Mouse (Mus musculus) midbrain, embryonic 14.5 days (tissue): Measurements from ENCODE around the gene Chka. TPM values are rescaled to one million over a fixed set of nuclear protein-coding genes. Genes with fewer than 3 reads are reported as not detected.

ENCODE experiments used
- ATAC-seq: fragments of 200-750 bp; cut with Nextera tagmentation; 2 replicates; pipeline ENCODE4 v1.8.0; 2017; ENCODE audit warnings: moderate number of reproducible peaks, moderate library complexity; ENCODE audit not compliant: low FRiP score, low TSS enrichment
- DNase-seq: peaks from one replicate; pipeline ENCODE4 v3.0.0-alpha.2; 2015
- H3K27ac ChIP-seq: fragments of 300-500 bp; sonication (generic); replicated peaks from 2 replicates; pipeline ENCODE4 v1.5.1; 2014; ENCODE audit warnings: mild to moderate bottlenecking, low read depth, low read length, moderate library complexity
- H3K27me3 ChIP-seq: fragments of 300-500 bp; sonication (generic); 2 replicates; pipeline ENCODE4 v1.6.1; 2014; ENCODE audit warnings: low read length, control low read depth, mixed read lengths; ENCODE audit not compliant: control insufficient read depth, insufficient read depth
- H3K36me3 ChIP-seq: fragments of 300-500 bp; sonication (generic); 2 replicates; pipeline ENCODE4 v1.6.1; 2014; ENCODE audit warnings: low read length, control low read depth; ENCODE audit not compliant: control insufficient read depth, insufficient read depth
- H3K4me1 ChIP-seq: fragments of 300-500 bp; sonication (generic); 2 replicates; pipeline ENCODE4 v1.6.1; 2014; ENCODE audit warnings: mild to moderate bottlenecking, antibody characterized with exemption, low read length, control low read depth; ENCODE audit not compliant: control insufficient read depth, insufficient read depth
- H3K4me2 ChIP-seq: fragments of 300-500 bp; sonication (generic); 2 replicates; pipeline ENCODE4 v1.6.1; 2014; ENCODE audit warnings: mild to moderate bottlenecking, low read length, moderate library complexity
- H3K4me3 ChIP-seq: fragments of 300-500 bp; sonication (generic); replicated peaks from 2 replicates; pipeline ENCODE4 v1.5.1; 2014; ENCODE audit warnings: low read depth, low read length
- H3K9ac ChIP-seq: fragments of 300-500 bp; sonication (generic); replicated peaks from 2 replicates; pipeline ENCODE4 v1.6.1; 2014; ENCODE audit warnings: mild to moderate bottlenecking, low read length, moderate library complexity
- H3K9me3 ChIP-seq: fragments of 300-500 bp; sonication (generic); 2 replicates; pipeline ENCODE4 v1.6.1; 2016; ENCODE audit warnings: low read length, control low read depth, mixed read lengths; ENCODE audit not compliant: control insufficient read depth
- WGBS: fragments of 180-500 bp; shearing (Covaris S2); extraction: QIAGEN DNeasy Blood & Tissue Kit; methylation state at CpG from one replicate; pipeline ENCODE4 v1.1.7; 2014; 5-methylcytosine and 5-hydroxymethylcytosine counted together
- polyA plus RNA-seq: library from polyadenylated mRNA; unstranded; fragments of >200 nt; fragmentation: Nextera tagmentation; extraction: Ambion mirVana; gene quantifications from 2 replicates; pipeline ENCODE4 v1.2.1, GENCODE M21; 2014

Chka gene
- polyA plus RNA-seq, 1 experiment from 2014 or later, result 51.8 TPM

- H3K4me2 ChIP-seq, result no peak overlapping the region
- H3K27ac ChIP-seq, result no peak overlapping the region
- no peaks in the 10 kb centered on the region for H3K9me3 ChIP-seq
- no peaks in the 10 kb centered on the region for H3K36me3 ChIP-seq
- no peak overlapping the region for H3K4me3 ChIP-seq
- ATAC-seq (no peak), DNase-seq (no peak)
- H3K9ac ChIP-seq, result no peak overlapping the region
- no peaks in the 10 kb centered on the region for H3K27me3 ChIP-seq
- 43% methylated on average over 5 of the region's 5 CpGs for WGBS
- peaks cover 21% of the 10 kb centered on the region for H3K4me1 ChIP-seq
These were observed 1.5 kb upstream of the Chka start for GRCm38 (mm10) chr19:3850076-3850475.

GRCm38 (mm10) chr19:3850847-3851469, 615 bp upstream of the Chka start:
- DNase-seq (peak; percentile 40), ATAC-seq (no peak)
- H3K4me2 ChIP-seq, result peak overlapping the region; percentile 64
- peaks cover 30% of the 10 kb centered on the region for H3K4me1 ChIP-seq
- H3K9me3 ChIP-seq, result no peaks in the 10 kb centered on the region
- WGBS, result 6% methylated on average over 19 of the region's 19 CpGs
- peak overlapping the region; percentile 35; the same call in 1 of the 2 replicates for H3K9ac ChIP-seq
- H3K27ac ChIP-seq, result peak overlapping the region; percentile 62
- H3K4me3 ChIP-seq, result peak overlapping the region; percentile 82
- H3K27me3 ChIP-seq, result no peaks in the 10 kb centered on the region
- no peaks in the 10 kb centered on the region for H3K36me3 ChIP-seq

- peak; percentile 66 for DNase-seq
- peak overlapping the region; percentile 82 for H3K4me3 ChIP-seq
- peak overlapping the region; percentile 84 for H3K9ac ChIP-seq
- no peaks in the 10 kb centered on the region for H3K36me3 ChIP-seq
- no peaks in the 10 kb centered on the region for H3K9me3 ChIP-seq
- WGBS, result under 1% methylated on average over 71 of the region's 74 CpGs
- ATAC-seq, result peak; percentile 67
- H3K27ac ChIP-seq, result peak overlapping the region; percentile 96
- H3K4me2 ChIP-seq, result peak overlapping the region; percentile 64
- no peaks in the 10 kb centered on the region for H3K27me3 ChIP-seq
- H3K4me1 ChIP-seq, result peaks cover 30% of the 10 kb centered on the region
These were observed 557 bp downstream of the Chka start for GRCm38 (mm10) chr19:3851979-3852681.

GRCm38 (mm10) chr19:3853121-3853520, 1.5 kb downstream of the Chka start:
- no peaks in the 10 kb centered on the region for H3K9me3 ChIP-seq
- peak overlapping the region; percentile 64 for H3K4me2 ChIP-seq
- DNase-seq (no peak), ATAC-seq (no peak)
- peaks cover 30% of the 10 kb centered on the region for H3K4me1 ChIP-seq
- WGBS, result 93% methylated on average over 10 of the region's 10 CpGs
- H3K4me3 ChIP-seq, result peak overlapping the region; percentile 82; the same call in 1 of the 2 replicates
- no peak overlapping the region for H3K9ac ChIP-seq
- no peak overlapping the region for H3K27ac ChIP-seq
- H3K36me3 ChIP-seq, result no peaks in the 10 kb centered on the region
- H3K27me3 ChIP-seq, result no peaks in the 10 kb centered on the region

- Histone ChIP-seq H3K27ac (no peak overlapping the region), H3K9ac (no peak overlapping the region), H3K4me3 (0 out of 2 replicates have a peak overlapping the region, but pooled peaks have one; percentile 5), H3K27me3 (no peaks in the 10 kb centered on the region), H3K4me2 (peak overlapping the region; percentile 8; the same call in 1 of the 2 replicates), H3K36me3 (no peaks in the 10 kb centered on the region), H3K9me3 (no peaks in the 10 kb centered on the region), H3K4me1 (peaks cover 30% of the 10 kb centered on the region)
- ATAC-seq, result no peak
- no peak for DNase-seq
- WGBS, result 97% methylated on average over 1 of the region's 1 CpGs
These were observed 2.3 kb downstream of the Chka start for GRCm38 (mm10) chr19:3853891-3854290.

GRCm38 (mm10) chr19:3855091-3855490, 3.5 kb downstream of the Chka start:
- DNase-seq (no peak), ATAC-seq (no peak)
- H3K36me3 ChIP-seq, result no peaks in the 10 kb centered on the region
- no peaks in the 10 kb centered on the region for H3K9me3 ChIP-seq
- 66% methylated on average over 6 of the region's 6 CpGs for WGBS
- H3K27ac ChIP-seq, result no peak overlapping the region
- H3K4me3 ChIP-seq, result no peak overlapping the region
- H3K9ac ChIP-seq, result no peak overlapping the region
- H3K4me1 ChIP-seq, result peaks cover 30% of the 10 kb centered on the region
- H3K27me3 ChIP-seq, result no peaks in the 10 kb centered on the region
- 0 out of 2 replicates have a peak overlapping the region, but pooled peaks have one; percentile 11 for H3K4me2 ChIP-seq

GRCm38 (mm10) chr19:3855601-3856000, 4.0 kb downstream of the Chka start:
- Histone ChIP-seq H3K4me2 (0 out of 2 replicates have a peak overlapping the region, but pooled peaks have one; percentile 11), H3K36me3 (no peaks in the 10 kb centered on the region), H3K9ac (no peak overlapping the region), H3K4me1 (peaks cover 29% of the 10 kb centered on the region), H3K27me3 (no peaks in the 10 kb centered on the region), H3K4me3 (no peak overlapping the region), H3K9me3 (no peaks in the 10 kb centered on the region), H3K27ac (no peak overlapping the region)
- 24% methylated on average over 4 of the region's 4 CpGs for WGBS
- ATAC-seq (no peak), DNase-seq (no peak)

- H3K36me3 ChIP-seq, result no peaks in the 10 kb centered on the region
- DNase-seq (no peak), ATAC-seq (no peak)
- H3K4me2 ChIP-seq, result no peak overlapping the region
- H3K4me3 ChIP-seq, result no peak overlapping the region
- H3K27me3 ChIP-seq, result no peaks in the 10 kb centered on the region
- H3K27ac ChIP-seq, result no peak overlapping the region
- no peaks in the 10 kb centered on the region for H3K9me3 ChIP-seq
- peaks cover 22% of the 10 kb centered on the region for H3K4me1 ChIP-seq
- WGBS, result 92% methylated on average over 3 of the region's 3 CpGs
- H3K9ac ChIP-seq, result no peak overlapping the region
These were observed 5.6 kb downstream of the Chka start for GRCm38 (mm10) chr19:3857220-3857619.
